Mouse (Mus musculus): ENCODE measurements around the gene Gtf3c3. TPM values are rescaled to one million over a fixed set of nuclear protein-coding genes. Genes with fewer than 3 reads are reported as not detected.

Gtf3c3 gene
- total RNA-seq (2021) = 10 to 100 TPM; 29.1 to 32.6 TPM

GRCm38 (mm10) chr1:54438340-54439079 is at the start of gene Gtf3c3:
Gene Gtf3c3 (minus strand): TSS chr1:54438971.
- intact Hi-C loops (cut with DNase I) = no loop called here
- DNase-seq (ENCODE audit: extremely low spot score in 1 of 2, low spot score in 2 of 2) = peak; percentile 58 to 86

GRCm38 (mm10) chr1:54484744-54485420 is 46.1 kb upstream of the Gtf3c3 start:
- DNase-seq (ENCODE audit: extremely low spot score in 1 of 2, low spot score in 2 of 2) = no peak
- intact Hi-C loops (cut with DNase I) = no loop called here

- no peak for DNase-seq (ENCODE audit: extremely low spot score in 1 of 2, low spot score in 2 of 2)
- intact Hi-C loops (cut with DNase I) = no loop called here
Observed at GRCm38 (mm10) chr1:54480491-54480890, 41.7 kb upstream of the Gtf3c3 start.

- intact Hi-C loops (cut with DNase I) = no loop called here
- DNase-seq (ENCODE audit: extremely low spot score in 1 of 2, low spot score in 2 of 2) = peak in 1 of 2 experiments; percentile 31
Observed at GRCm38 (mm10) chr1:54468662-54469061, 29.9 kb upstream of the Gtf3c3 start.

- intact Hi-C loops (cut with DNase I) = no loop called here
- no peak for DNase-seq (ENCODE audit: extremely low spot score in 1 of 2, low spot score in 2 of 2)
Observed at GRCm38 (mm10) chr1:54467366-54467765, 28.6 kb upstream of the Gtf3c3 start.

GRCm38 (mm10) chr1:54452116-54452515 is 13.3 kb upstream of the Gtf3c3 start:
- intact Hi-C loops (cut with DNase I) = no loop called here
- no peak for DNase-seq (ENCODE audit: extremely low spot score in 1 of 2, low spot score in 2 of 2)

- DNase-seq (ENCODE audit: extremely low spot score in 1 of 2, low spot score in 2 of 2) = no peak
- intact Hi-C loops (cut with DNase I) = no loop called here
Observed at GRCm38 (mm10) chr1:54448833-54449232, 10.1 kb upstream of the Gtf3c3 start.

GRCm38 (mm10) chr1:54443641-54444040 is 4.9 kb upstream of the Gtf3c3 start:
- intact Hi-C loops (cut with DNase I) = no loop called here
- DNase-seq (ENCODE audit: extremely low spot score in 1 of 2, low spot score in 2 of 2) = no peak

- DNase-seq (ENCODE audit: extremely low spot score in 1 of 2, low spot score in 2 of 2) = no peak
- intact Hi-C loops (cut with DNase I) = no loop called here
Observed at GRCm38 (mm10) chr1:54439080-54439476, 307 bp upstream of the Gtf3c3 start.

GRCm38 (mm10) chr1:54422195-54422750 is 16.5 kb downstream of the Gtf3c3 start:
- intact Hi-C loops (cut with DNase I) = loop anchor here (5.0 to 10.0 kb wide), 2 partner anchors 123 to 580 kb away; no protein-coding TSS in a partner anchor

GRCm38 (mm10) chr1:54421670-54422069 is 17.1 kb downstream of the Gtf3c3 start:
- intact Hi-C loops (cut with DNase I) = loop anchor here (5.0 to 10.0 kb wide), 2 partner anchors 123 to 581 kb away; no protein-coding TSS in a partner anchor
- no peak for DNase-seq (ENCODE audit: extremely low spot score in 1 of 2, low spot score in 2 of 2)

More at GRCm38 (mm10) chr1:54422195-54422750, 16.5 kb downstream of the Gtf3c3 start:
- no peak for DNase-seq (ENCODE audit: extremely low spot score in 1 of 2, low spot score in 2 of 2)

GRCm38 (mm10) chr1:54402736-54403135 is 36.0 kb downstream of the Gtf3c3 start:
- DNase-seq (ENCODE audit: extremely low spot score in 1 of 2, low spot score in 2 of 2) = no peak
- intact Hi-C loops (cut with DNase I) = no loop called here

GRCm38 (mm10) chr1:54384221-54384620 is 54.5 kb downstream of the Gtf3c3 start:
- intact Hi-C loops (cut with DNase I) = loop anchor here (5.0 kb wide), 1 partner anchor 477 kb away; no protein-coding TSS in a partner anchor
- DNase-seq (ENCODE audit: extremely low spot score in 1 of 2, low spot score in 2 of 2) = no peak

- intact Hi-C loops (cut with DNase I) = loop anchor here (5.0 kb wide), 1 partner anchor 474 kb away; no protein-coding TSS in a partner anchor
- DNase-seq (ENCODE audit: extremely low spot score in 1 of 2, low spot score in 2 of 2) = peak; percentile 42 to 62
Observed at GRCm38 (mm10) chr1:54380978-54381914, 57.5 kb downstream of the Gtf3c3 start.

- DNase-seq (ENCODE audit: extremely low spot score in 1 of 2, low spot score in 2 of 2) = no peak
- intact Hi-C loops (cut with DNase I) = no loop called here
Observed at GRCm38 (mm10) chr1:54377506-54378051, 61.2 kb downstream of the Gtf3c3 start.

GRCm38 (mm10) chr1:54356566-54356965 is 82.2 kb downstream of the Gtf3c3 start:
- intact Hi-C loops (cut with DNase I) = no loop called here
- DNase-seq (ENCODE audit: extremely low spot score in 1 of 2, low spot score in 2 of 2) = no peak

- intact Hi-C loops (cut with DNase I) = no loop called here
- no peak for DNase-seq (ENCODE audit: extremely low spot score in 1 of 2, low spot score in 2 of 2)
Observed at GRCm38 (mm10) chr1:54355485-54355884, 83.3 kb downstream of the Gtf3c3 start.

GRCm38 (mm10) chr1:54354786-54355185 is 84.0 kb downstream of the Gtf3c3 start:
- intact Hi-C loops (cut with DNase I) = no loop called here
- DNase-seq (ENCODE audit: extremely low spot score in 1 of 2, low spot score in 2 of 2) = no peak
